In genomic region chr17:31519344-31519945, GRCm38 (mm10) we compare ENCODE assay signal across 8 mouse cellular contexts. TPM values are rescaled to one million over a fixed set of nuclear protein-coding genes. Genes with fewer than 3 reads are reported as not detected.
A peak's percentile ranks its signal among the peaks of the same experiment; 100 is the strongest.
DNase-seq lines count a peak whose midpoint lies in the region; ATAC-seq lines count a peak whose summit lies in the region.

No protein-coding gene starts in this region.

- H3K4me1 ChIP-seq in forebrain, embryonic 13.5 days, result peaks cover 23% of the 10 kb centered on the region
- H3K4me1 ChIP-seq in liver, embryonic 16.5 days (ENCODE audit: control insufficient read depth, low read depth, low read length), result peaks cover 13% of the 10 kb centered on the region

- H3K9me3 ChIP-seq in forebrain, embryonic 13.5 days (replicated peaks), result no peaks in the 10 kb centered on the region
- no peaks in the 10 kb centered on the region for H3K9me3 ChIP-seq in liver, embryonic 16.5 days (replicated peaks; ENCODE audit: control insufficient read depth, low read length)

- peak overlapping the region; percentile 77 for H3K4me2 ChIP-seq in forebrain, embryonic 13.5 days
- peak overlapping the region; percentile 86 for H3K4me2 ChIP-seq in liver, embryonic 16.5 days (ENCODE audit: low read depth, low read length)

- peak; percentile 9 for ATAC-seq in CD4-positive, CD25-positive, alpha-beta regulatory T cell, adult 4 months
- ATAC-seq in forebrain, embryonic 13.5 days, result peak; percentile 65
- ATAC-seq in liver, embryonic 16.5 days (ENCODE audit: low read depth), result peak; percentile 17

- WGBS in forebrain, embryonic 13.5 days, result 2% methylated on average over 7 of the region's 7 CpGs
- WGBS in liver, embryonic 16.5 days (ENCODE audit: insufficient replicate concordance), result 2% methylated on average over 7 of the region's 7 CpGs

- intact Hi-C loops in gastrocnemius, postnatal 14 days (cut with DNase I; ENCODE audit: low total_unique reads), result loop anchor here (5.0 kb wide), 1 partner anchor 138 kb away; the partner anchor contains the start of gene U2af1

- DNase-seq in embryo, embryonic 10.5 days (ENCODE audit: low spot score), result peak; percentile 19
- no peak for DNase-seq in embryo, embryonic 11 days
- no peak for DNase-seq in gastrocnemius, postnatal 14 days
- DNase-seq in cerebellum, adult 9-11 months, result no peak
- no peak for DNase-seq in frontal cortex, postnatal 25 days (ENCODE audit: low spot score in 2 of 2)

- peak overlapping the region; percentile 72 for H3K4me3 ChIP-seq in forebrain, embryonic 13.5 days
- H3K4me3 ChIP-seq in liver, embryonic 16.5 days (ENCODE audit: low read depth, low read length), result peak overlapping the region; percentile 81

- peaks cover 15% of the 10 kb centered on the region for H3K36me3 ChIP-seq in forebrain, embryonic 13.5 days (ENCODE audit: poor library complexity, severe bottlenecking)
- H3K36me3 ChIP-seq in liver, embryonic 16.5 days (ENCODE audit: control insufficient read depth, insufficient read depth), result no peaks in the 10 kb centered on the region

- H3K27ac ChIP-seq in forebrain, embryonic 13.5 days, result no peak overlapping the region
- peak overlapping the region; percentile 69; the same call in 1 of the 2 replicates for H3K27ac ChIP-seq in liver, embryonic 16.5 days (ENCODE audit: low read length)

- no peaks in the 10 kb centered on the region for H3K27me3 ChIP-seq in forebrain, embryonic 13.5 days
- no peaks in the 10 kb centered on the region for H3K27me3 ChIP-seq in liver, embryonic 16.5 days (ENCODE audit: control insufficient read depth, insufficient read depth, low read depth, low read length)

- peak overlapping the region; percentile 76 for H3K9ac ChIP-seq in forebrain, embryonic 13.5 days
- H3K9ac ChIP-seq in liver, embryonic 16.5 days (ENCODE audit: low read depth, low read length), result peak overlapping the region; percentile 22; the same call in 1 of the 2 replicates

RNA-seq across cellular contexts. Expression of gene Wdr4, which starts 0.3 kb away (rescaled TPM):
- polyA plus RNA-seq in CD4-positive, CD25-positive, alpha-beta regulatory T cell, adult 4 months (2017; shearing (Covaris generic)), result 10 to 100 TPM; 18.2 to 24.9 TPM
- 37.9 and 43.6 TPM in 2 replicates for polyA plus RNA-seq in forebrain, embryonic 13.5 days (2015; fragmentation: Nextera tagmentation; extraction: Ambion mirVana)
- 15.8 and 16.4 TPM in 2 replicates for polyA plus RNA-seq in liver, embryonic 16.5 days (2015; fragmentation: Nextera tagmentation; extraction: Ambion mirVana)
- total RNA-seq in gastrocnemius, postnatal 14 days (2021), result 1 to 10 TPM; 6.7 to 7.9 TPM

RNA-seq across cellular contexts. Expression of gene Ndufv3, which starts 0.5 kb away (rescaled TPM):
- 100 to 1,000 TPM; 217 to 229 TPM for polyA plus RNA-seq in CD4-positive, CD25-positive, alpha-beta regulatory T cell, adult 4 months (2017; shearing (Covaris generic))
- 340 and 354 TPM in 2 replicates for polyA plus RNA-seq in forebrain, embryonic 13.5 days (2015; fragmentation: Nextera tagmentation; extraction: Ambion mirVana)
- polyA plus RNA-seq in liver, embryonic 16.5 days (2015; fragmentation: Nextera tagmentation; extraction: Ambion mirVana), result 169 and 174 TPM in 2 replicates
- total RNA-seq in gastrocnemius, postnatal 14 days (2021), result 100 to 1,000 TPM; 423 to 456 TPM

RNA-seq across cellular contexts. Expression of gene Pknox1, which starts 45.1 kb away (rescaled TPM):
- polyA plus RNA-seq in CD4-positive, CD25-positive, alpha-beta regulatory T cell, adult 4 months (2017; shearing (Covaris generic)), result 10 to 100 TPM; 48.3 to 58.9 TPM
- 29.6 and 30.5 TPM in 2 replicates for polyA plus RNA-seq in forebrain, embryonic 13.5 days (2015; fragmentation: Nextera tagmentation; extraction: Ambion mirVana)
- 10.3 and 11.0 TPM in 2 replicates for polyA plus RNA-seq in liver, embryonic 16.5 days (2015; fragmentation: Nextera tagmentation; extraction: Ambion mirVana)
- total RNA-seq in gastrocnemius, postnatal 14 days (2021), result 10 to 100 TPM in 1 of 2 experiments, 1 to 10 TPM in 1; 7.9 to 10.7 TPM

Comparison
In these comparisons a context has a peak if more than half of its experiments do, and no peak if none do; other contexts are left out.
1. ATAC-seq: peak in every context shown above with its lines; median percentile 65 in forebrain, embryonic 13.5 days; 17 in liver, embryonic 16.5 days; 9 in CD4-positive, CD25-positive, alpha-beta regulatory T cell, adult 4 months.